Mouse (Mus musculus) heart, embryonic 15.5 days (tissue): ENCODE measurements around the gene Slmap. TPM values are rescaled to one million over a fixed set of nuclear protein-coding genes. Genes with fewer than 3 reads are reported as not detected.

Experiments used
- ATAC-seq: fragments of 200-750 bp; cut with Nextera tagmentation; replicated peaks from 2 replicates; pipeline ENCODE4 v1.8.0; 2017; ENCODE audit warnings: low read depth, moderate TSS enrichment; ENCODE audit not compliant: insufficient number of reproducible peaks, insufficient read depth, low FRiP score
- H3K27ac ChIP-seq: fragments of 300-500 bp; sonication (generic); 2 replicates; pipeline ENCODE4 v1.5.1; 2015; ENCODE audit warnings: mild to moderate bottlenecking, inconsistent platforms
- H3K27me3 ChIP-seq: fragments of 300-500 bp; sonication (generic); 2 replicates; pipeline ENCODE4 v1.6.1; 2015; ENCODE audit warnings: inconsistent platforms
- H3K36me3 ChIP-seq: fragments of 300-500 bp; sonication (generic); 2 replicates; pipeline ENCODE4 v1.6.1; 2015; ENCODE audit warnings: mild to moderate bottlenecking, inconsistent platforms
- H3K4me1 ChIP-seq: fragments of 300-500 bp; sonication (generic); replicated peaks from 2 replicates; pipeline ENCODE4 v1.6.1; 2015; ENCODE audit warnings: inconsistent platforms
- H3K4me2 ChIP-seq: fragments of 300-500 bp; sonication (generic); 2 replicates; pipeline ENCODE4 v1.6.1; 2015; ENCODE audit warnings: inconsistent platforms, mild to moderate bottlenecking, moderate library complexity
- H3K4me3 ChIP-seq: fragments of 300-500 bp; sonication (generic); 2 replicates; pipeline ENCODE4 v1.5.1; 2015; ENCODE audit warnings: mild to moderate bottlenecking, inconsistent platforms
- H3K9ac ChIP-seq: fragments of 300-500 bp; sonication (generic); 2 replicates; pipeline ENCODE4 v1.6.1; 2015; ENCODE audit warnings: mild to moderate bottlenecking, inconsistent platforms
- H3K9me3 ChIP-seq: fragments of 300-500 bp; sonication (generic); replicated peaks from 2 replicates; pipeline ENCODE4 v1.6.1; 2016; ENCODE audit warnings: inconsistent platforms
- WGBS: fragments of 180-500 bp; shearing (Covaris S2); methylation state at CpG from one replicate; pipeline ENCODE4 v1.1.7; 2015; ENCODE audit warnings: mixed read lengths; 5-methylcytosine and 5-hydroxymethylcytosine counted together
- polyA plus RNA-seq: library from polyadenylated mRNA; unstranded; fragments of >200 nt; fragmentation: Nextera tagmentation; extraction: Ambion mirVana; gene quantifications from 2 replicates; pipeline ENCODE4 v1.2.1, GENCODE M21; 2015

Gene Slmap
- polyA plus RNA-seq, 1 experiment from 2014 or later: 141 TPM

- ATAC-seq: no peak
- H3K4me2 ChIP-seq: no peak overlapping the region
- H3K4me1 ChIP-seq: no peaks in the 10 kb centered on the region
- WGBS: 42% methylated on average over 1 of the region's 1 CpGs
- no peaks in the 10 kb centered on the region for H3K36me3 ChIP-seq
- no peak overlapping the region for H3K4me3 ChIP-seq
- H3K9ac ChIP-seq: no peak overlapping the region
- H3K9me3 ChIP-seq: no peaks in the 10 kb centered on the region
- H3K27me3 ChIP-seq: no peaks in the 10 kb centered on the region
- no peak overlapping the region for H3K27ac ChIP-seq
Measured at GRCm38 (mm10) chr14:26557581-26557980, 22.9 kb upstream of the Slmap start.

GRCm38 (mm10) chr14:26552853-26553252 is 18.1 kb upstream of the Slmap start:
- no peak for ATAC-seq
- H3K9ac ChIP-seq: no peak overlapping the region
- H3K4me1 ChIP-seq: no peaks in the 10 kb centered on the region
- no peaks in the 10 kb centered on the region for H3K27me3 ChIP-seq
- H3K27ac ChIP-seq: no peak overlapping the region
- 70% methylated on average over 3 of the region's 3 CpGs for WGBS
- no peak overlapping the region for H3K4me2 ChIP-seq
- H3K9me3 ChIP-seq: no peaks in the 10 kb centered on the region
- no peaks in the 10 kb centered on the region for H3K36me3 ChIP-seq
- no peak overlapping the region for H3K4me3 ChIP-seq

DNA sequence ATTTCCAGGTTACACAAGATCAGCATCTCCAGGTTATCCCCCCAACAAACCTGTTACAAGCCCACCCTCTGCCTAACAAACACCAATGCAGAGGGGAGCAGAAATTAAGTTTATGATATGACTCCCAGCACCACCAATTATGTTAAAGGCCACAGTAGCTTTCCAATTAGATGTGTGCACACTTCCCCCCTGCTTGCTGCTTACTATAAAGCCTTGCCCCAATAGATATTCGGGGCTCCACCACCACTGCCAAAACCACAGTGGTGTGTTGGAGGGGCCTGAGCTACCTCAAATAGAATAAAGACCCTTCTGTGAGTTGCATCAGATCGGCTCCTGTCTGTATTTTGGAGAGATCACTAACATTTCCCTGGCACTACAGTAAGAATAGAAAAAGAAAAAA is 17.7 kb upstream of the Slmap start:
- no peak overlapping the region for H3K4me2 ChIP-seq
- no peak for ATAC-seq
- H3K36me3 ChIP-seq: no peaks in the 10 kb centered on the region
- no peak overlapping the region for H3K4me3 ChIP-seq
- H3K27me3 ChIP-seq: no peaks in the 10 kb centered on the region
- WGBS: 62% methylated on average over 2 of the region's 2 CpGs
- H3K9me3 ChIP-seq: no peaks in the 10 kb centered on the region
- H3K9ac ChIP-seq: no peak overlapping the region
- no peak overlapping the region for H3K27ac ChIP-seq
- no peaks in the 10 kb centered on the region for H3K4me1 ChIP-seq

DNA sequence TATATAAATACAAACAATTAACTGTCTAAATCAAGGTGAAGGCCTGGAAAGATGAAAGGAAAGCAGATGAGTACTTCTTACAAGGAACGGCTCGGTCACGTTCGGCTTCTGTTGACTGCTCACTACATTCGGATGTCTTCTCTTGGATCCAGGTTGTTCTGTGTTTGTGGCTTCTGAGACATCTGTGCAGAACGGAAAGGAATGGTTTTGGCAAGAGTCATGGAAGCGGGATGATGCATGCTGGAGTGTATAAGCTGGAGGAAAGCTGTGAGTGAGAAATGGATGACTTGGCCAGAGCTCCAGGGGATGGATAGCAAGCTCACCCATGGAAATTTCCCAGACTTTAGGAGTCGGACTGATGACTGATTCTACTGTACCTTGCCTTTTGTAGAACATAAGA is 16.0 kb upstream of the Slmap start:
- 87% methylated on average over 8 of the region's 8 CpGs for WGBS
- Histone ChIP-seq H3K4me3 (no peak overlapping the region), H3K27me3 (no peaks in the 10 kb centered on the region), H3K4me2 (no peak overlapping the region), H3K9me3 (no peaks in the 10 kb centered on the region), H3K27ac (no peak overlapping the region), H3K9ac (no peak overlapping the region), H3K4me1 (no peaks in the 10 kb centered on the region), H3K36me3 (no peaks in the 10 kb centered on the region)
- ATAC-seq: no peak

DNA sequence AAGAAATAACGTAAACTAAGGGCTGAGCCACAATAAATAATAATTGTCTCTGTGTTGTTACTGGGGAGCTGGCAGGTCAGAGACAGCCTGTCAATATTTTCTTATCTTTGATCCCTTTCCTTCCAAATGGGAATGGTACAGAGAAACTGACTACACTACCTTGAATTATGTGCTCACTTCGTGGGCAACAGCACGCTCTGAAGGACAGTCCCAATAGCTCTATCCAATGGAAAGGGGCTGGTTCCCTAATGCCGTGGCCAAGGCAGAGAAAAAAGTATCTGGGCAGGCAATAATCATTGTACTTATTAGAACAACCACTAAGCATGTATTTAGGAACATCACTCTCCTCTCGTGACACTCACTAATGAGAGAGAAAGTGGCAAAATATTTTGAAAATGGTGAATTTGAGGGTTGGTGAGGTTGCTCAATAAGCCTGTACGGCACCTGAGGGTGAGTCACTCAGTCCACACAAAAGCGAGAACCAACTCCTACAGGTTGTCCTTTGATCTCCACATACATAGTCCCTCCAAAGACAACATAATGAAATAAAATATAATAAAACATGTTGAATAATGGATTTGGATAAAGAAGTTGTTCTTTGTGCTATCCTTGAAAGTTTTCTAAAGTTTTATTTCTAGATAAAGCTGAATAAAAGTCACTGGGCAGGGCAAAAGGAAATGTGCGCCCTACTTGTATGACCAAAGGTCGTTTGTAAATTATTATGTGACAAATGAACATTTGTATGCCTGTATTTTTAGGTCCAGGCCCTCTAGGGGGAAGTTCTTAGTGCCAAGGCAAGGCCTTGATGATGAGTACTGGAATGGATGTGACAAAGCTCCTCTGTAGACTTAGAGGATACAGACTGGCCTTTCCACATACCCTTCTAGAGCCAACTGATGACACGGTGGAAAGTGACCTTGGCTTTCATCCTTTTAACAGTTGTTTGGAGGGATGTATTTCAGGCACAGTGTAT is 13.1 kb upstream of the Slmap start:
- WGBS: 75% methylated on average over 10 of the region's 10 CpGs
- Histone ChIP-seq H3K4me1 (no peaks in the 10 kb centered on the region), H3K4me2 (no peak overlapping the region), H3K27me3 (no peaks in the 10 kb centered on the region), H3K9ac (no peak overlapping the region), H3K36me3 (no peaks in the 10 kb centered on the region), H3K27ac (no peak overlapping the region), H3K9me3 (no peaks in the 10 kb centered on the region), H3K4me3 (no peak overlapping the region)
- no peak for ATAC-seq

DNA sequence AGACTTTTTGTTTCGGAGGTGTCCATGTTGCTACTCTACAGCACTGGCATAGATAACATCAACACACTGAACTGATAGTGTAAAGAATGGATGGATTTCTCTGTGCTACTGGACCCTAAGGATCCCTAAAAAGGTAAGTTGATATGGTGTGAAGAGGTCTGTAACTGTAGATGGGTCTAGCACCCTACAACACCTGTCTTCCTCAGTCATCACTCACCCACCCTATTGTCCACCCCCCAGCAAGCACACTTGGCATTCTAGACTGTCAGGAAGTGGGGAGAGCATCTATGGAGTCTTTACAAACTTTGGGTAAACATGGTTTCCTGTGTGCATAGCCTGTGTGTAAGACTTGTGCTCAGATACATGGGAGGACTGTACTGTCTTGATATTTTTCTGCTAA is 7.4 kb upstream of the Slmap start:
- no peak for ATAC-seq
- H3K9ac ChIP-seq: no peak overlapping the region
- WGBS: 85% methylated on average over 1 of the region's 1 CpGs

DNA sequence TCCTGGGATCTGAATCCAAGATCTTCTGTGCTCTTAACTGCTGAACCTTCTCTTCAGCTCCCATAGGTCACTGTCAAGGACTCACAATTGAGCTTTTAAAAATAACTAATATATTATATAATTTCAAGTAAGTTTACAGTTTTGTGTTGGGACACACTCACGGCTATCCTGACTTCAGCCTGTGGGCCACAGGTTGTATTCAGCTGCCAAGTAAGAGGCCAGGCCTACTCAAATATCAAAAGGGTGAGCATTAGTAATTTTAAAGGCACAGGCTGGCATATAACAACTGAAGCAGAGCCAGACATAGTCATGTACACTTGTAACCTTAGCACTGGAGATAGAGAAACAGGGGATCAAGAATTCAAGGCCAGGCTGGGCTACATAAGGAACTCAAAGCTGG is 5.8 kb upstream of the Slmap start:
- no peak for ATAC-seq

More for the DNA sequence above, 7.4 kb upstream of the Slmap start:
- H3K27me3 ChIP-seq: no peaks in the 10 kb centered on the region
- no peaks in the 10 kb centered on the region for H3K36me3 ChIP-seq
- H3K9me3 ChIP-seq: no peaks in the 10 kb centered on the region
- no peak overlapping the region for H3K27ac ChIP-seq
- H3K4me1 ChIP-seq: no peaks in the 10 kb centered on the region
- no peak overlapping the region for H3K4me2 ChIP-seq
- no peak overlapping the region for H3K4me3 ChIP-seq

GRCm38 (mm10) chr14:26539241-26539640 is 4.5 kb upstream of the Slmap start:
- ATAC-seq: no peak
- Histone ChIP-seq H3K4me3 (no peak overlapping the region), H3K36me3 (no peaks in the 10 kb centered on the region), H3K27me3 (no peaks in the 10 kb centered on the region), H3K4me1 (0 out of 2 replicates have a peak, but pooled peaks cover 3% of the 10 kb centered on the region), H3K9me3 (no peaks in the 10 kb centered on the region), H3K4me2 (no peak overlapping the region), H3K9ac (no peak overlapping the region), H3K27ac (no peak overlapping the region)
- WGBS: 82% methylated on average over 4 of the region's 4 CpGs

More for the DNA sequence above, 5.8 kb upstream of the Slmap start:
- Histone ChIP-seq H3K4me2 (no peak overlapping the region), H3K9me3 (no peaks in the 10 kb centered on the region), H3K4me1 (no peaks in the 10 kb centered on the region), H3K27ac (no peak overlapping the region), H3K27me3 (no peaks in the 10 kb centered on the region), H3K4me3 (no peak overlapping the region), H3K9ac (no peak overlapping the region), H3K36me3 (no peaks in the 10 kb centered on the region)
- WGBS: 43% methylated on average over 1 of the region's 1 CpGs

DNA sequence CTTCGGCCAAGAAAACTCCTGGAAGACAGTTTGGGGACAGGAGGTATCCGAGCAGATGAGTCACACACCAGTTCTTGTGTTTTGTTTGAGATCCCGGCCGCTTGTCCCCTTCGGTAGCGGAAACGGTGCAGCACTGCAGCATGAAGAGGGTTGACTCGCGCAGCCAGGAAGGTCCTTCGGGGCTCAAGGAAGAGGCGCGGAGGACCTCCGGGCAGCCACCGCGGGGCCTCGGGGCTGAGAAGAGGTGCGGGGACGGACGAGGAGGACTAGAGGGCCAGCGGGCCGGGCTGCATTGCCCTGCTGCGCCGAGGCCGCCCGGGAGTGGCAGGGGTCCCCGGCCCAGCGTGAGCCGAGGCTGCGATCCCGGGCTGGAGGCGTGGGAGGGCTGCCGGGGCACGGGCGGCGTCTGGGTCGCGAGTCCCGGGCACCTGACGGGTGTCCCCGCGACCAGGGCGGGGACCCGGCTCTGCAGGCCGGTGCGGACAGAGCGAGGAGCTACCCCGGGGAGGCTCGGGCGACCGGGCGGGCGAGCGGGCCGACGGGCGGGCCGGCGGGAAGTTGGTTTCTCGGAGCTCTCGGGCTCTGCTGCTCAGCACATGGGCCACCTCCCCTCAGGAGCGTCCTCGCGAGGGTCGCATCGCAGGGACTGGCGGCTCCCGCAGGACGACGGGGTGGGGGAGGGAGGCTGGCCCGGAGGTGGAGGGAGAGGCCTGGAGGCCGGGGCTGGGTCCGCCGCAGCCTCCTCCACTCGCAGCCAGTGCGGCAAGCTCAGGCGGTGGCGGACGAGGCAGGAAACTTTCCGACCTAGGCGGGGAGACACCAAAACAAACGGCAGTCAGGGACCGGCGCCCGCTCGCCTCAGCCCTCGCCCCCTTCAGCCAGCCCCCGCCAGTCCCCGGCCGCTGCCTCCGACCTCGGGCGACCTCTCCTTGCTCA is 642 bp downstream of the Slmap start:
- Histone ChIP-seq H3K27ac (peak overlapping the region; percentile 91), H3K27me3 (no peaks in the 10 kb centered on the region), H3K9me3 (no peaks in the 10 kb centered on the region), H3K4me3 (peak overlapping the region; percentile 85), H3K4me1 (peaks cover 29% of the 10 kb centered on the region), H3K36me3 (no peaks in the 10 kb centered on the region), H3K4me2 (peak overlapping the region; percentile 77), H3K9ac (peak overlapping the region; percentile 88)
- ATAC-seq: peak; percentile 82
- under 1% methylated on average over 91 of the region's 92 CpGs for WGBS

DNA sequence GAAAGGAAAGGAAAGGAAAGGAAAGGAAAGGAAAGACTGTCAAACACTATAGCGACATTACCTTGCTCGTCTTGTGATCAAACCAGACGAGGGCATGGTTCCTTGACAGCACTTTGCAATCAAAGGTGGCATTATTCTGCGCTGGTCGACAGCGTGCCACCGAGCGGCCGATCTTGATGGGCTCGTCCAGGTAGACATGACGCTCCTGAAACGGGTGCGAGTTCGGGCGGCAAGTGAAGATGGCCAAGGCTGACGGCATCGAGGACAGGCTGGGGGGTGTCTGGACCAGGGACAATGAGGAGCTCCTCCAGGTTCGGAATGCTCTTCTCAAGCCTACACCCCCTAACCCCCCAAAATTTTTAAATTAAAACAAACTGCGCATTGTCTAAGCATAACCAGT is 1.5 kb downstream of the Slmap start:
- Histone ChIP-seq H3K4me1 (peaks cover 31% of the 10 kb centered on the region), H3K9ac (peak overlapping the region; percentile 88), H3K4me2 (peak overlapping the region; percentile 77), H3K27me3 (no peaks in the 10 kb centered on the region), H3K36me3 (no peaks in the 10 kb centered on the region), H3K4me3 (peak overlapping the region; percentile 85), H3K27ac (no peak overlapping the region), H3K9me3 (no peaks in the 10 kb centered on the region)
- WGBS: 18% methylated on average over 19 of the region's 19 CpGs
- no peak for ATAC-seq

- 38% methylated on average over 9 of the region's 9 CpGs for WGBS
Measured at GRCm38 (mm10) chr14:26532752-26533151, 2.0 kb downstream of the Slmap start.

More at GRCm38 (mm10) chr14:26532752-26533151, 2.0 kb downstream of the Slmap start:
- peak overlapping the region; percentile 77 for H3K4me2 ChIP-seq
- H3K36me3 ChIP-seq: no peaks in the 10 kb centered on the region
- H3K4me3 ChIP-seq: peak overlapping the region; percentile 85
- peaks cover 33% of the 10 kb centered on the region for H3K4me1 ChIP-seq
- peak overlapping the region; percentile 88; the same call in 1 of the 2 replicates for H3K9ac ChIP-seq
- H3K27ac ChIP-seq: no peak overlapping the region
- ATAC-seq: no peak
- no peaks in the 10 kb centered on the region for H3K27me3 ChIP-seq
- no peaks in the 10 kb centered on the region for H3K9me3 ChIP-seq
